Mouse (Mus musculus): ENCODE measurements around the gene Gpr89. TPM values are rescaled to one million over a fixed set of nuclear protein-coding genes. Genes with fewer than 3 reads are reported as not detected.

The Gpr89 gene
- polyA plus RNA-seq (2012; rRNA removed): 4.8 and 5.7 TPM in 2 replicates

DNA sequence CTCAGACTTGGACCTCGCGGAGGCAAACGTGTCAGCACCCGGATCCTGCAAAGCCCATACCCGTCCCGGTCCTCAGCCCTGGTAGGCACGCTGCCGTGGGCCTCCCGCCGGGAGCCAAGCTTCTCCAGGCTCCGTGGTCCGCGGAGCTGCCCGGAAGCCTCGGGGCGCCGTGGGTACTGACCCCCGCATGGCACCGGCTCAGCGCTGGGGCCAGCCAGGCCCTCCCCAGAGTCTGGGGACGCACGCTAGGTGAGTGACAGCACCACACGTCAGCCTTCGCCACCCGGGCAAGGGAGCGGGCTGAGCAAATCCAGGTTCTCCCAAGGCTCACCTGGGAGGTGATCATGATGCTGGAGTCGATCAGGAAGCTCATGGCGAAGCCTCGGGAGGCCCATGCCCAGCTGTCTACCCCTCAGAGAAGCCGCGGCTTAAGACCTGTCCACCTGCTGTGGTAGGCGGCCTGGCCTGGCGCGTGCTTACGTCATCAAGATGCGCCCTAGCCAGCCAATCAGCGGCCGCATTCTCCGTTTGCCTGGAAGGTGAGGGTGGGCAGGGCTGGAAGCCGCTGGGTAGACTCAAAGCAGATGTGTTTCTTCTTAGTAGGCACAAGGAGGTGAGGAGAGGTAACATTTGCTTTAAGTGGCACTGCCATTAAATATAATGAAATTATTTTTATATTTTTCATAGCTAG is at the start of gene Gpr89:
TSS of gene Gpr89 (minus strand) at position 496 of the 691 bp plus-strand sequence.

DNA sequence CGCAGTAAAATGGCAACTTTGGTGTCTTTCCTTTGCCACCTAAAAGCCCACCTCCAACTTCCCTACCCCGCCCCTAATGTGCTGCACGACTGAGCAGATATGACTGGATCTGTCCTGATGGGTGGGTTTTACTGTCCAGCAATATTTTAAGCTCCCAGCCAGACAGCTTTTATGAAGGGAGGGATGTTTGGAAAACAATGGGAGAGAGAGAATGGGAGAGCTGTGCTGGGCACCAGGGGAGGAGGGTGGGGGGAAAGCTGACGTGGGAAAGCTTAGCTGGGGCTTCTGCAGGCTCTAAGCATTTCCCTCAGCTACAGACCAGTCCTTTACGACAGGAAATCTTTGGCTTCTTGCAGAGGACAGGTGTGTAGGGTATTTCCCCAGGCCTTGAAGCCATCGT is 20.8 kb upstream of the Gpr89 start, which contains the start of gene Gja8:
TSS of gene Gja8 (minus strand) at position 101 of the 400 bp plus-strand sequence.

DNA sequence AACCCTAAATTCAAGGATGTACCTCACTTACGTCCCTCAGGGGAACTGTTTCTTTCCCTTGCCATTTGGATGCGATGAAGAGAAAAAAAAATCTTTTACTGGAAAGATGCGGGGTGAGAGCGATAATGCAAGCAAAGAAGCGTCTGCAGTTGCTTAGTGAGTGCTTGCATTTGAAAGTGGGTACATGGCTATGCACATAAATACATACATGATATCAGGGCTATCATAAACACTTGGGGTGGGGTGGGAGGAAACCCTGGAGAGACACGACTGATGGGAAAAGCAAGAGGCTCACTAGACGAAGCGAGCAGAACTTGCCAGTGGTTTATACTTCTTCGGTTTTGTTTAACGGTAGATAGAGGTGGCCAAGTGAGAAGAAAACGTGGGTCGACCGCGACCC is 753 bp downstream of the Gpr89 start, which contains the start of gene Gja5:
TSS of gene Gja5 (plus strand) at position 301 of the 400 bp plus-strand sequence.

DNA sequence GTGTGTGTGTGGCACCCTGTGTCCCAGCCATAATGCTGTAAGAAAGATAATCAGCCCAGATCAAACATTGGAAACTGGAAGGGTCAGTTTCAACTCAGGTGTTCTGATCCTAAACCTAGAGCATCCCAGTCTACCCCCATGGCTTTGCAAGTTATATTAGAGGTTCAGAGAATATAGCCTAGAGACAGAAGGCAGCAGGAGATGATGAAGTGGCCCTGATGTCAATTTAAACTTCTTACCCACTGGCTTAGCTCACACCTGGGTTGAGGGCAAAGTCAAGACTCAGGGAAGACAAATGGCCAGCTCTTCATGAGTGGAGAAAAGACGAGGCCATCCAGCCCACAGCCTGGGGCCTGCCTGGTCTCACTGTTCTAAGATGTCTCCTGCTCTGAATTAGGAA is 76.2 kb downstream of the Gpr89 start, which contains the start of the genes Pdzk1 and Cd160:
TSS of gene Pdzk1 (plus strand) at position 301 of the 400 bp plus-strand sequence.
TSS of gene Cd160 (minus strand) at position 368 of the 400 bp plus-strand sequence.

Other genes starting within 250 kb of the Gpr89 start
- gene Ankrd35, start 235.2 kb downstream of the Gpr89 start, polyA plus RNA-seq (2012; rRNA removed): 0.32 and 0.43 TPM in 2 replicates
- gene Pias3, start 209.0 kb downstream of the Gpr89 start, polyA plus RNA-seq (2012; rRNA removed): 4.6 and 5.6 TPM in 2 replicates
- 0.45 and 0.60 TPM in 2 replicates for gene Nudt17, start 196.8 kb downstream of the Gpr89 start, polyA plus RNA-seq (2012; rRNA removed)
- 20.9 and 23.9 TPM in 2 replicates for gene Polr3c, start 177.7 kb downstream of the Gpr89 start, polyA plus RNA-seq (2012; rRNA removed)
- gene Rnf115, start 177.7 kb downstream of the Gpr89 start, polyA plus RNA-seq (2012; rRNA removed): 11.8 and 14.6 TPM in 2 replicates
- gene Pdzk1, start 76.1 kb downstream of the Gpr89 start, polyA plus RNA-seq (2012; rRNA removed): 6.7 and 6.9 TPM in 2 replicates
- gene Cd160, start 76.0 kb downstream of the Gpr89 start, polyA plus RNA-seq (2012; rRNA removed): 0.05 and 0.19 TPM in 2 replicates
- gene Gja5, start 653 bp downstream of the Gpr89 start, polyA plus RNA-seq (2012; rRNA removed): 1.5 and 1.9 TPM in 2 replicates
- not detected in 2 replicates for gene Gja8, start 20.7 kb upstream of the Gpr89 start, polyA plus RNA-seq (2012; rRNA removed)